Mouse (Mus musculus): ENCODE data around the gene Ccdc27. TPM values are rescaled to one million over a fixed set of nuclear protein-coding genes. Genes with fewer than 3 reads are reported as not detected.

Ccdc27 gene
- total RNA-seq, 1 experiment = not detected

GRCm38 (mm10) chr4:154081974-154082373 is 39.5 kb upstream of the Ccdc27 start:
- peak overlapping the region; percentile 19; the same call in 1 of the 2 replicates for H3K9ac ChIP-seq (ENCODE audit: insufficient read depth, low read depth, low read length, poor library complexity, severe bottlenecking)
- peaks cover 6 to 22% of the 10 kb centered on the region in 2 experiments for H3K4me1 ChIP-seq (ENCODE audit: control insufficient read depth in 2 of 2, insufficient read depth in 2 of 2, low read length in 2 of 2, poor library complexity in 1 of 2)
- H3K9me3 ChIP-seq (ENCODE audit: control insufficient read depth, insufficient read depth, low read depth, low read length) = no peaks in the 10 kb centered on the region
- in situ Hi-C loops (cut with MboI; ENCODE audit: low sequenced_read_pairs in 2 of 2, unreplicated experiment in 2 of 2) = no loop called here
- no peak for TF ChIP-seq ZC3H11A (IDR thresholded peaks at IDR 0.05; ENCODE audit: borderline replicate concordance, low read depth, low read length)
- no peak for TF ChIP-seq MAFK (IDR thresholded peaks at IDR 0.05; ENCODE audit: insufficient read depth, low read depth, low read length)
- no peak for TF ChIP-seq ZNF384 (IDR thresholded peaks at IDR 0.05; ENCODE audit: low read depth, low read length)
- no peak for TF ChIP-seq CHD2 (IDR thresholded peaks at IDR 0.05; ENCODE audit: low read depth, low read length)
- TF ChIP-seq HCFC1 (IDR thresholded peaks at IDR 0.05; ENCODE audit: borderline replicate concordance, insufficient read depth, low read length) = no peak
- H3K27ac ChIP-seq (ENCODE audit: insufficient read depth, low read depth, low read length, poor library complexity, severe bottlenecking) = peak overlapping the region; percentile 76
- H3K4me3 ChIP-seq (ENCODE audit: insufficient read depth in 1 of 2, low read depth in 1 of 2, low read length in 2 of 2, poor library complexity in 1 of 2, severe bottlenecking in 1 of 2) = peak overlapping the region; percentile 51 to 61
- no peaks in the 10 kb centered on the region for H3K36me3 ChIP-seq (ENCODE audit: control insufficient read depth, insufficient read depth, low read length, poor library complexity, severe bottlenecking)
- peak; percentile 76 for DNase-seq (ENCODE audit: low read depth, low spot score)

GRCm38 (mm10) chr4:154081021-154081420 is 38.5 kb upstream of the Ccdc27 start:
- in situ Hi-C loops (cut with MboI; ENCODE audit: low sequenced_read_pairs in 2 of 2, unreplicated experiment in 2 of 2) = no loop called here
- Histone ChIP-seq H3K4me1 (ENCODE audit: control insufficient read depth in 2 of 2, insufficient read depth in 2 of 2, low read length in 2 of 2, poor library complexity in 1 of 2) (peaks cover 6 to 19% of the 10 kb centered on the region in 2 experiments), H3K36me3 (ENCODE audit: control insufficient read depth, insufficient read depth, low read length, poor library complexity, severe bottlenecking) (no peaks in the 10 kb centered on the region), H3K9me3 (ENCODE audit: control insufficient read depth, insufficient read depth, low read depth, low read length) (no peaks in the 10 kb centered on the region), H3K4me3 (ENCODE audit: insufficient read depth in 1 of 2, low read depth in 1 of 2, low read length in 2 of 2, poor library complexity in 1 of 2, severe bottlenecking in 1 of 2) (peak overlapping the region; percentile 51 to 61), H3K9ac (ENCODE audit: insufficient read depth, low read depth, low read length, poor library complexity, severe bottlenecking) (peak overlapping the region; percentile 3; the same call in 1 of the 2 replicates), H3K27ac (ENCODE audit: insufficient read depth, low read depth, low read length, poor library complexity, severe bottlenecking) (no peak overlapping the region)
- no peak for DNase-seq (ENCODE audit: low read depth, low spot score)
- TF ChIP-seq MAFK (IDR thresholded peaks at IDR 0.05; ENCODE audit: insufficient read depth, low read depth, low read length) (no peak), CHD2 (IDR thresholded peaks at IDR 0.05; ENCODE audit: low read depth, low read length) (no peak), ZNF384 (IDR thresholded peaks at IDR 0.05; ENCODE audit: low read depth, low read length) (no peak), ZC3H11A (IDR thresholded peaks at IDR 0.05; ENCODE audit: borderline replicate concordance, low read depth, low read length) (no peak), HCFC1 (IDR thresholded peaks at IDR 0.05; ENCODE audit: borderline replicate concordance, insufficient read depth, low read length) (no peak)

GRCm38 (mm10) chr4:154080211-154080610 is 37.7 kb upstream of the Ccdc27 start:
- in situ Hi-C loops (cut with MboI; ENCODE audit: low sequenced_read_pairs in 2 of 2, unreplicated experiment in 2 of 2) = no loop called here
- Histone ChIP-seq H3K4me3 (ENCODE audit: insufficient read depth in 1 of 2, low read depth in 1 of 2, low read length in 2 of 2, poor library complexity in 1 of 2, severe bottlenecking in 1 of 2) (no peak overlapping the region), H3K36me3 (ENCODE audit: control insufficient read depth, insufficient read depth, low read length, poor library complexity, severe bottlenecking) (no peaks in the 10 kb centered on the region), H3K27ac (ENCODE audit: insufficient read depth, low read depth, low read length, poor library complexity, severe bottlenecking) (no peak overlapping the region), H3K9me3 (ENCODE audit: control insufficient read depth, insufficient read depth, low read depth, low read length) (no peaks in the 10 kb centered on the region), H3K9ac (ENCODE audit: insufficient read depth, low read depth, low read length, poor library complexity, severe bottlenecking) (no peak overlapping the region), H3K4me1 (ENCODE audit: control insufficient read depth in 2 of 2, insufficient read depth in 2 of 2, low read length in 2 of 2, poor library complexity in 1 of 2) (peaks cover 6 to 19% of the 10 kb centered on the region in 2 experiments)
- no peak for DNase-seq (ENCODE audit: low read depth, low spot score)
- no peak for TF ChIP-seq ZC3H11A (IDR thresholded peaks at IDR 0.05; ENCODE audit: borderline replicate concordance, low read depth, low read length)
- TF ChIP-seq MAFK (IDR thresholded peaks at IDR 0.05; ENCODE audit: insufficient read depth, low read depth, low read length) = no peak
- TF ChIP-seq ZNF384 (IDR thresholded peaks at IDR 0.05; ENCODE audit: low read depth, low read length) = no peak
- TF ChIP-seq HCFC1 (IDR thresholded peaks at IDR 0.05; ENCODE audit: borderline replicate concordance, insufficient read depth, low read length) = no peak
- TF ChIP-seq CHD2 (IDR thresholded peaks at IDR 0.05; ENCODE audit: low read depth, low read length) = no peak

GRCm38 (mm10) chr4:154071941-154072340 is 29.5 kb upstream of the Ccdc27 start:
- Histone ChIP-seq H3K9ac (ENCODE audit: insufficient read depth, low read depth, low read length, poor library complexity, severe bottlenecking) (no peak overlapping the region), H3K4me1 (ENCODE audit: control insufficient read depth in 2 of 2, insufficient read depth in 2 of 2, low read length in 2 of 2, poor library complexity in 1 of 2) (peaks cover 0 to 10% of the 10 kb centered on the region in 2 experiments; a peak in 2 of 4 replicates), H3K4me3 (ENCODE audit: insufficient read depth in 1 of 2, low read depth in 1 of 2, low read length in 2 of 2, poor library complexity in 1 of 2, severe bottlenecking in 1 of 2) (no peak overlapping the region), H3K27ac (ENCODE audit: insufficient read depth, low read depth, low read length, poor library complexity, severe bottlenecking) (no peak overlapping the region), H3K9me3 (ENCODE audit: control insufficient read depth, insufficient read depth, low read depth, low read length) (no peaks in the 10 kb centered on the region), H3K36me3 (ENCODE audit: control insufficient read depth, insufficient read depth, low read length, poor library complexity, severe bottlenecking) (no peaks in the 10 kb centered on the region)
- TF ChIP-seq MAFK (IDR thresholded peaks at IDR 0.05; ENCODE audit: insufficient read depth, low read depth, low read length) (no peak), ZNF384 (IDR thresholded peaks at IDR 0.05; ENCODE audit: low read depth, low read length) (no peak), HCFC1 (IDR thresholded peaks at IDR 0.05; ENCODE audit: borderline replicate concordance, insufficient read depth, low read length) (no peak), CHD2 (IDR thresholded peaks at IDR 0.05; ENCODE audit: low read depth, low read length) (no peak), ZC3H11A (IDR thresholded peaks at IDR 0.05; ENCODE audit: borderline replicate concordance, low read depth, low read length) (no peak)
- no peak for DNase-seq (ENCODE audit: low read depth, low spot score)
- in situ Hi-C loops (cut with MboI; ENCODE audit: low sequenced_read_pairs in 2 of 2, unreplicated experiment in 2 of 2) = no loop called here

Measured in ES-E14 (cell line).